In the genomic region with DNA sequence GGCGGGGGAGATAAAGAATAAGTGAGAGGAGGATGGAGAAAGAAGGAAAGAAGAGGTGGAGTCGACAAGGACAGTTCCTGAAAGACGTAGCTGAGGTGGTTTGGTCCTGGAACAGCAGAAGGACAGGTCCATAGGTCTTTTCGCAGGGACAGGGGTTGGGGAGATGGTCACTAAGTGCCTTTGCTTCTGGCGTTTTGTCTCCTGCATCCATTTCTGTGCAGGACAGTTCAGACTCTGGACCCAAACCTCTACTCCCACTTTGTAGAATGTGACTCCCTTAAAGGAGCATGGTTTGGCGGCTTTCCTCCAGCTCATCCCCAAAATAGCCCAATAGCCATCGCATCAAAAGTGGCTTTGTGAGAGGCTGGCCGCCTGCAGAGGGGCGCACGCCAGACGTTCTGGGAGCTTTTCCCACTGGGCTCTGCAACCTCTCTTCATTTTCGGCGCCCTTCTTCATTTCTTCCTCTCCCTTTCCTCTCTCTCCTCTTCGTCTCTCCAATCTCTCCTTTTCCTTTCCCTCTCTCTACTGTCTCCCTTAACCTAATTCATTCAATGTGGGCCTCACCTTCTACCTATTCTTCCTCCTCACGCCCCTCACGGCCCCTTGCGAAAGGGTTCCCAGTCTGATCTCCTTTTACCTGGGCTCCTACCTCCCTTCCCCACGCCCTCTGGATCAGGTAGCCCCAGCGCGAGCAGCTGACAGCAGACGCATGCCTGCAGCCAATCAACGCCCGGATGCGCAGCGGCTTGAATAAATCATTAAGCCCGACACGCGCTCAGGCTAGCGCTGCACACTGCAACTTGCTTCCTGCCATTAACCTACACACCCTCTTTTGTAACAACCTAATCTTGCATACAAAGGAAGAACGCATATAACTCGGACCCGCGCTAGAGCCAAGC, we compare ENCODE assay signal across 9 mouse cellular contexts. TPM values are rescaled to one million over a fixed set of nuclear protein-coding genes. Genes with fewer than 3 reads are reported as not detected.
DNase-seq lines count a peak whose midpoint lies in the region; ATAC-seq and TF ChIP-seq lines count a peak whose summit lies in the region.
"Had no signal": no experiment of that assay in that cellular context is flagged by ENCODE, and none has a peak within 500 bp of the region (broad histone marks: within the 10 kb centered on the region; RNA-seq: fewer than 3 reads in every experiment).

No protein-coding gene starts in this region.

- H3K27ac ChIP-seq in heart, embryonic 13.5 days (replicated peaks) = no peak overlapping the region
- no peak overlapping the region for H3K27ac ChIP-seq in embryonic facial prominence, embryonic 12.5 days
- H3K27ac ChIP-seq in kidney, adult 2 months (ENCODE audit: insufficient read depth, low read depth, low read length) = no peak overlapping the region
- no peak overlapping the region for H3K27ac ChIP-seq in liver, postnatal 0 days (ENCODE audit: low read depth)
- H3K27ac ChIP-seq in stomach, embryonic 15.5 days = no peak overlapping the region

- no peak for TF ChIP-seq EP300 in liver, postnatal 0 days (IDR thresholded peaks at IDR 0.05; ENCODE audit: low read depth)

- TF ChIP-seq POLR2A in kidney, adult 2 months (IDR thresholded peaks at IDR 0.05; ENCODE audit: low read depth, low read length) = no peak

- no peaks in the 10 kb centered on the region for H3K9me3 ChIP-seq in heart, embryonic 13.5 days
- no peaks in the 10 kb centered on the region for H3K9me3 ChIP-seq in embryonic facial prominence, embryonic 12.5 days
- H3K9me3 ChIP-seq in liver, postnatal 0 days (ENCODE audit: low read length) = no peaks in the 10 kb centered on the region
- H3K9me3 ChIP-seq in stomach, embryonic 15.5 days = no peaks in the 10 kb centered on the region

- H3K4me2 ChIP-seq in heart, embryonic 13.5 days = peak overlapping the region; percentile 48
- H3K4me2 ChIP-seq in embryonic facial prominence, embryonic 12.5 days (replicated peaks) = peak overlapping the region; percentile 42
- no peak overlapping the region for H3K4me2 ChIP-seq in liver, postnatal 0 days (ENCODE audit: low read depth, low read length)
- H3K4me2 ChIP-seq in stomach, embryonic 15.5 days = peak overlapping the region; percentile 22

- 1% methylated on average over 33 of the region's 33 CpGs for WGBS in heart, embryonic 13.5 days
- under 1% methylated on average over 33 of the region's 33 CpGs for WGBS in embryonic facial prominence, embryonic 12.5 days
- WGBS in kidney, adult 2 months = 2% methylated on average over 33 of the region's 33 CpGs
- whole genome bisulfite sequencing in liver, postnatal 0 days (ENCODE audit: insufficient replicate concordance) = 2% methylated on average over 33 of the region's 33 CpGs
- 2% methylated on average over 33 of the region's 33 CpGs for WGBS in stomach, embryonic 15.5 days

- ATAC-seq in heart, embryonic 13.5 days (ENCODE audit: extremely low read depth, insufficient number of reproducible peaks, low FRiP score, low TSS enrichment) = no peak
- peak; percentile 76; the same call in 1 of the 2 replicates for ATAC-seq in embryonic facial prominence, embryonic 12.5 days (ENCODE audit: insufficient number of reproducible peaks, insufficient read depth, low FRiP score, low TSS enrichment)
- ATAC-seq in liver, postnatal 0 days = peak; percentile 71
- ATAC-seq in stomach, embryonic 15.5 days (ENCODE audit: insufficient read depth, low FRiP score, low read depth) = peak; percentile 83
- ATAC-seq in megakaryocyte progenitor cell, adult 5-6 weeks (replicated peaks; ENCODE audit: poor library complexity) = no peak

- no peaks in the 10 kb centered on the region for H3K36me3 ChIP-seq in heart, embryonic 13.5 days
- H3K36me3 ChIP-seq in embryonic facial prominence, embryonic 12.5 days = no peaks in the 10 kb centered on the region
- H3K36me3 ChIP-seq in kidney, adult 2 months (ENCODE audit: control insufficient read depth, insufficient read depth, low read length) = no peaks in the 10 kb centered on the region
- H3K36me3 ChIP-seq in liver, postnatal 0 days (replicated peaks; ENCODE audit: insufficient read depth, low read length) = no peaks in the 10 kb centered on the region
- H3K36me3 ChIP-seq in stomach, embryonic 15.5 days = no peaks in the 10 kb centered on the region
- H3K36me3 ChIP-seq: G1E had no signal

- no peak for DNase-seq in heart, adult 11 months
- DNase-seq in kidney, adult 2 months = peak; percentile 60
- DNase-seq in liver, postnatal 0 days = peak; percentile 39
- DNase-seq in spleen, postnatal 14 days (ENCODE audit: low spot score in 2 of 2) = no peak

- TF ChIP-seq CTCF in kidney, adult 2 months (conservative IDR thresholded peaks at IDR 0.05; ENCODE audit: insufficient read depth, insufficient read length, low read depth, low read length) = no peak
- TF ChIP-seq CTCF in liver, postnatal 0 days (IDR thresholded peaks at IDR 0.05; ENCODE audit: low read depth) = no peak

- H3K4me3 ChIP-seq in heart, embryonic 13.5 days = peak overlapping the region; percentile 16
- peak overlapping the region; percentile 24 for H3K4me3 ChIP-seq in embryonic facial prominence, embryonic 12.5 days
- H3K4me3 ChIP-seq in kidney, adult 2 months (ENCODE audit: insufficient read depth, low read depth, low read length) = no peak overlapping the region
- 0 out of 2 replicates have a peak overlapping the region, but pooled peaks have one; percentile 1 for H3K4me3 ChIP-seq in liver, postnatal 0 days (ENCODE audit: low read depth, low read length)
- no peak overlapping the region for H3K4me3 ChIP-seq in stomach, embryonic 15.5 days (replicated peaks)

- peaks cover 15% of the 10 kb centered on the region for H3K4me1 ChIP-seq in heart, embryonic 13.5 days
- peaks cover 11% of the 10 kb centered on the region for H3K4me1 ChIP-seq in embryonic facial prominence, embryonic 12.5 days
- H3K4me1 ChIP-seq in kidney, adult 2 months (ENCODE audit: control insufficient read depth, insufficient read depth, low read length) = no peaks in the 10 kb centered on the region
- H3K4me1 ChIP-seq in liver, postnatal 0 days (ENCODE audit: insufficient read depth) = no peaks in the 10 kb centered on the region
- H3K4me1 ChIP-seq in stomach, embryonic 15.5 days = 0 out of 2 replicates have a peak, but pooled peaks cover 7% of the 10 kb centered on the region

- no peak overlapping the region for H3K9ac ChIP-seq in heart, embryonic 13.5 days
- no peak overlapping the region for H3K9ac ChIP-seq in embryonic facial prominence, embryonic 12.5 days
- no peak overlapping the region for H3K9ac ChIP-seq in liver, postnatal 0 days (replicated peaks)
- H3K9ac ChIP-seq in stomach, embryonic 15.5 days = no peak overlapping the region

- peaks cover 90% of the 10 kb centered on the region for H3K27me3 ChIP-seq in heart, embryonic 13.5 days (replicated peaks)
- H3K27me3 ChIP-seq in embryonic facial prominence, embryonic 12.5 days = peaks cover 66% of the 10 kb centered on the region
- peaks cover 3% of the 10 kb centered on the region; the same call in 1 of the 2 replicates for H3K27me3 ChIP-seq in kidney, adult 2 months (replicated peaks; ENCODE audit: control insufficient read depth, insufficient read depth, low read length)
- H3K27me3 ChIP-seq in liver, postnatal 0 days (ENCODE audit: insufficient read depth, low read length) = peaks cover 63% of the 10 kb centered on the region
- H3K27me3 ChIP-seq in stomach, embryonic 15.5 days (replicated peaks) = peaks cover 75% of the 10 kb centered on the region

RNA-seq across cellular contexts. Expression of gene Ascl1, which starts 7.5 kb away (rescaled TPM):
- 0.15 and 0.35 TPM in 2 replicates for polyA plus RNA-seq in heart, embryonic 13.5 days (2015; fragmentation: Nextera tagmentation; extraction: Ambion mirVana)
- 5.7 and 6.2 TPM in 2 replicates for polyA plus RNA-seq in embryonic facial prominence, embryonic 12.5 days (2016; fragmentation: Nextera tagmentation; extraction: Ambion mirVana)
- polyA plus RNA-seq in kidney, adult 2 months (2012; rRNA removed) = 0.14 and 0.15 TPM in 2 replicates
- not detected in 2 replicates for polyA plus RNA-seq in liver, postnatal 0 days (2015; fragmentation: Nextera tagmentation; extraction: Ambion mirVana)
- polyA plus RNA-seq in stomach, embryonic 15.5 days (2015; fragmentation: Nextera tagmentation; extraction: Ambion mirVana) = 7.6 and 9.0 TPM in 2 replicates
- total RNA-seq in megakaryocyte progenitor cell, adult 5-6 weeks (2015) = not detected in 2 replicates
- total RNA-seq in megakaryocyte progenitor cell, adult 5-6 weeks (2017) = not detected in 2 replicates
- total RNA-seq: G1E had no signal
- polyA plus RNA-seq: G1E had no signal

RNA-seq across cellular contexts. Expression of gene Pah, which starts 35.6 kb away (rescaled TPM):
- polyA plus RNA-seq in heart, embryonic 13.5 days (2015; fragmentation: Nextera tagmentation; extraction: Ambion mirVana) = 0.20 and 1.5 TPM in 2 replicates
- not detected in 2 replicates for polyA plus RNA-seq in embryonic facial prominence, embryonic 12.5 days (2016; fragmentation: Nextera tagmentation; extraction: Ambion mirVana)
- polyA plus RNA-seq in kidney, adult 2 months (2012; rRNA removed) = 737 and 835 TPM in 2 replicates
- 146 and 162 TPM in 2 replicates for polyA plus RNA-seq in liver, postnatal 0 days (2015; fragmentation: Nextera tagmentation; extraction: Ambion mirVana)
- 4.3 and 6.8 TPM in 2 replicates for polyA plus RNA-seq in stomach, embryonic 15.5 days (2015; fragmentation: Nextera tagmentation; extraction: Ambion mirVana)
- not detected in 2 replicates for total RNA-seq in megakaryocyte progenitor cell, adult 5-6 weeks (2015)
- not detected in 2 replicates for total RNA-seq in megakaryocyte progenitor cell, adult 5-6 weeks (2017)
- total RNA-seq: G1E had no signal
- polyA plus RNA-seq: G1E had no signal

Comparison
In these comparisons a context has a peak if more than half of its experiments do, and no peak if none do; other contexts are left out.
1. ATAC-seq: peak in embryonic facial prominence, embryonic 12.5 days (single experiment), liver, postnatal 0 days (single experiment) and stomach, embryonic 15.5 days (single experiment); none in heart, embryonic 13.5 days (single experiment) and megakaryocyte progenitor cell, adult 5-6 weeks (single experiment).
2. H3K4me3 ChIP-seq: peak in heart, embryonic 13.5 days (single experiment), embryonic facial prominence, embryonic 12.5 days (single experiment) and liver, postnatal 0 days (single experiment); none in kidney, adult 2 months (single experiment) and stomach, embryonic 15.5 days (single experiment).
3. DNase-seq: peak in kidney, adult 2 months (single experiment) and liver, postnatal 0 days (single experiment); none in heart, adult 11 months (single experiment) and spleen, postnatal 14 days (0 of 2).
4. RNA of gene Pah, which starts 35.6 kb away (polyA plus RNA-seq): 737 to 835 TPM in kidney, adult 2 months and 146 to 162 TPM in liver, postnatal 0 days; 4.3 to 6.8 TPM in stomach, embryonic 15.5 days, 0.20 to 1.5 TPM in heart, embryonic 13.5 days and not detected in embryonic facial prominence, embryonic 12.5 days; every median in the first group is over 10 times any median in the second.